ENCODE assay signal across 12 mouse cellular contexts in the genomic region with DNA sequence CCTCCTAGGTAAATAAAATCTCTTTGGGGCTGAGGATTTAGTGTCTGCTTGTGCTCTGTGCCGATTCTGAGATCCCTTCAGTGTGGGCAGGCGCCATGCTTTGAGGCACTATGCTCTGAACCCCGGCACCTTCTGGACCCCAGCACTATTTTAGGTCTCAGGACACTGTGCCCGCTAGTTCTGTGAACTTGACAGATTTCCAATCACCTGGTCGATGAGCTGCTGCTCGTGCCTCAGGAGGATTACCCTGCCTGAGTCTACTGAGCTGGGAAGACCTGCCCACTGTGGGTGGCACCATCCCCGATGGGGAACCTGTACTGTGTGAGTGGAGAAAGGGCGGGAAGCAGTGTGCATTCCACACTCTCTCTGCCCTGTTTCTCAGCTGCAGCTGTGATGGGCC. TPM values are rescaled to one million over a fixed set of nuclear protein-coding genes. Genes with fewer than 3 reads are reported as not detected.
A peak's percentile ranks its signal among the peaks of the same experiment; 100 is the strongest.
DNase-seq lines count a peak whose midpoint lies in the region; ATAC-seq and TF ChIP-seq lines count a peak whose summit lies in the region.
"Had no signal": no experiment of that assay in that cellular context is flagged by ENCODE, and none has a peak within 500 bp of the region (broad histone marks: within the 10 kb centered on the region; RNA-seq: fewer than 3 reads in every experiment).

No protein-coding gene starts in this region.

- H3K27me3 ChIP-seq in intestine, embryonic 14.5 days (replicated peaks; ENCODE audit: control insufficient read depth, insufficient read depth, low read length): no peaks in the 10 kb centered on the region
- no peaks in the 10 kb centered on the region for H3K27me3 ChIP-seq in intestine, postnatal 0 days (replicated peaks; ENCODE audit: control insufficient read depth, insufficient read depth, low read length)
- H3K27me3 ChIP-seq in midbrain, embryonic 13.5 days: no peaks in the 10 kb centered on the region
- no peaks in the 10 kb centered on the region for H3K27me3 ChIP-seq in midbrain, embryonic 10.5 days (ENCODE audit: low read depth, poor library complexity, severe bottlenecking)
- no peaks in the 10 kb centered on the region for H3K27me3 ChIP-seq in hindbrain, postnatal 0 days (ENCODE audit: insufficient read depth, low read length)
- H3K27me3 ChIP-seq in stomach, embryonic 15.5 days (replicated peaks): no peaks in the 10 kb centered on the region
- H3K27me3 ChIP-seq: heart, embryonic 13.5 days had no signal

- intact Hi-C loops in left cerebral cortex, postnatal 14 days (cut with DNase I): loop anchor here (5.0 kb wide), 1 partner anchor 48 kb away; no protein-coding TSS in a partner anchor

- 72% methylated on average over 8 of the region's 8 CpGs for WGBS in intestine, embryonic 14.5 days
- WGBS in intestine, postnatal 0 days: 67% methylated on average over 8 of the region's 8 CpGs
- WGBS in midbrain, embryonic 13.5 days: 73% methylated on average over 8 of the region's 8 CpGs
- WGBS in midbrain, embryonic 10.5 days: 81% methylated on average over 8 of the region's 8 CpGs
- WGBS in hindbrain, postnatal 0 days: 77% methylated on average over 8 of the region's 8 CpGs
- WGBS in stomach, embryonic 15.5 days: 60% methylated on average over 8 of the region's 8 CpGs

- no peak for ATAC-seq in intestine, embryonic 14.5 days (replicated peaks; ENCODE audit: low FRiP score, low TSS enrichment, low read depth)
- ATAC-seq in intestine, postnatal 0 days: no peak
- no peak for ATAC-seq in midbrain, embryonic 13.5 days
- no peak for ATAC-seq in hindbrain, postnatal 0 days
- no peak for ATAC-seq in stomach, embryonic 15.5 days (ENCODE audit: insufficient read depth, low FRiP score, low read depth)

- peaks cover 32% of the 10 kb centered on the region for H3K4me1 ChIP-seq in intestine, embryonic 14.5 days (replicated peaks; ENCODE audit: control insufficient read depth, insufficient read depth, low read length)
- peaks cover 7% of the 10 kb centered on the region; the same call in 1 of the 2 replicates for H3K4me1 ChIP-seq in intestine, postnatal 0 days (replicated peaks; ENCODE audit: control insufficient read depth, insufficient read depth, low read length)
- H3K4me1 ChIP-seq in midbrain, embryonic 13.5 days (replicated peaks): peaks cover 37% of the 10 kb centered on the region
- H3K4me1 ChIP-seq in midbrain, embryonic 10.5 days: peaks cover 54% of the 10 kb centered on the region
- 0 out of 2 replicates have a peak, but pooled peaks cover 4% of the 10 kb centered on the region for H3K4me1 ChIP-seq in hindbrain, postnatal 0 days (ENCODE audit: insufficient read depth, low read length)
- H3K4me1 ChIP-seq in stomach, embryonic 15.5 days: peaks cover 28% of the 10 kb centered on the region

- H3K9ac ChIP-seq in intestine, embryonic 14.5 days (ENCODE audit: low read length): no peak overlapping the region
- H3K9ac ChIP-seq in intestine, postnatal 0 days (ENCODE audit: low read depth, low read length): no peak overlapping the region
- H3K9ac ChIP-seq in midbrain, embryonic 13.5 days (replicated peaks): no peak overlapping the region
- H3K9ac ChIP-seq in hindbrain, postnatal 0 days (replicated peaks; ENCODE audit: low read length): no peak overlapping the region
- H3K9ac ChIP-seq in stomach, embryonic 15.5 days: no peak overlapping the region

- H3K4me3 ChIP-seq in intestine, embryonic 14.5 days (ENCODE audit: low read depth, low read length): no peak overlapping the region
- H3K4me3 ChIP-seq in intestine, postnatal 0 days (ENCODE audit: low read depth, low read length): no peak overlapping the region
- no peak overlapping the region for H3K4me3 ChIP-seq in midbrain, embryonic 13.5 days (replicated peaks)
- H3K4me3 ChIP-seq in midbrain, embryonic 10.5 days: no peak overlapping the region
- H3K4me3 ChIP-seq in hindbrain, postnatal 0 days (ENCODE audit: low read length): no peak overlapping the region
- no peak overlapping the region for H3K4me3 ChIP-seq in stomach, embryonic 15.5 days (replicated peaks)
- H3K4me3 ChIP-seq: heart, embryonic 13.5 days had no signal

- H3K4me2 ChIP-seq in intestine, embryonic 14.5 days (ENCODE audit: low read length): no peak overlapping the region; the same call in 1 of the 2 replicates
- no peak overlapping the region for H3K4me2 ChIP-seq in intestine, postnatal 0 days (replicated peaks; ENCODE audit: low read depth)
- no peak overlapping the region for H3K4me2 ChIP-seq in midbrain, embryonic 13.5 days (replicated peaks)
- no peak overlapping the region for H3K4me2 ChIP-seq in hindbrain, postnatal 0 days (ENCODE audit: low read depth, low read length)
- H3K4me2 ChIP-seq in stomach, embryonic 15.5 days: no peak overlapping the region
- H3K4me2 ChIP-seq: heart, embryonic 13.5 days had no signal

- peak overlapping the region; percentile 99; the same call in 1 of the 2 replicates for H3K27ac ChIP-seq in intestine, embryonic 14.5 days (ENCODE audit: low read depth)
- H3K27ac ChIP-seq in intestine, postnatal 0 days (ENCODE audit: low read depth, low read length): no peak overlapping the region
- peak overlapping the region; percentile 99; the same call in 1 of the 2 replicates for H3K27ac ChIP-seq in midbrain, embryonic 13.5 days
- H3K27ac ChIP-seq in midbrain, embryonic 10.5 days (replicated peaks): no peak overlapping the region; the same call in 1 of the 2 replicates
- H3K27ac ChIP-seq in hindbrain, postnatal 0 days: peak overlapping the region; percentile 99; the same call in 1 of the 2 replicates
- H3K27ac ChIP-seq in stomach, embryonic 15.5 days: peak overlapping the region; percentile 99

- no peak for TF ChIP-seq CTCF in intestine, postnatal 0 days (IDR thresholded peaks at IDR 0.05; ENCODE audit: low read depth)
- no peak for TF ChIP-seq CTCF in hindbrain, postnatal 0 days (IDR thresholded peaks at IDR 0.05; ENCODE audit: low read depth)

- H3K36me3 ChIP-seq in intestine, embryonic 14.5 days (ENCODE audit: control insufficient read depth, insufficient read depth, low read length): no peaks in the 10 kb centered on the region
- 0 out of 2 replicates have a peak, but pooled peaks cover 9% of the 10 kb centered on the region for H3K36me3 ChIP-seq in intestine, postnatal 0 days (ENCODE audit: control insufficient read depth, insufficient read depth)
- 0 out of 2 replicates have a peak, but pooled peaks cover 1% of the 10 kb centered on the region for H3K36me3 ChIP-seq in midbrain, embryonic 13.5 days
- H3K36me3 ChIP-seq in midbrain, embryonic 10.5 days: peaks cover 3% of the 10 kb centered on the region
- no peaks in the 10 kb centered on the region for H3K36me3 ChIP-seq in hindbrain, postnatal 0 days (ENCODE audit: insufficient read depth, low read length)
- peaks cover 4% of the 10 kb centered on the region; the same call in 1 of the 2 replicates for H3K36me3 ChIP-seq in stomach, embryonic 15.5 days

- no peaks in the 10 kb centered on the region for H3K9me3 ChIP-seq in intestine, embryonic 14.5 days (ENCODE audit: control insufficient read depth, low read length)
- H3K9me3 ChIP-seq in intestine, postnatal 0 days (ENCODE audit: control insufficient read depth): no peaks in the 10 kb centered on the region
- no peaks in the 10 kb centered on the region for H3K9me3 ChIP-seq in midbrain, embryonic 13.5 days
- no peaks in the 10 kb centered on the region for H3K9me3 ChIP-seq in midbrain, embryonic 10.5 days (replicated peaks)
- no peaks in the 10 kb centered on the region for H3K9me3 ChIP-seq in hindbrain, postnatal 0 days (ENCODE audit: low read length)
- no peaks in the 10 kb centered on the region for H3K9me3 ChIP-seq in stomach, embryonic 15.5 days
- H3K9me3 ChIP-seq: heart, embryonic 13.5 days had no signal

- no peak for DNase-seq in intestine, embryonic 14.5 days (ENCODE audit: low spot score)
- no peak for DNase-seq in midbrain, embryonic 10.5 days (ENCODE audit: low spot score)
- no peak for DNase-seq in hindbrain, postnatal 0 days (ENCODE audit: low spot score)
- DNase-seq in ovary, adult 18-20 months (ENCODE audit: low spot score): no peak
- DNase-seq in left cerebral cortex, postnatal 14 days (ENCODE audit: low spot score in 2 of 2): no peak
- DNase-seq: adrenal gland, adult 8-10 months; thymus, adult 2 months had no signal

RNA-seq across cellular contexts. Expression of gene Gga1, which starts 2.0 kb away (rescaled TPM):
- polyA plus RNA-seq in intestine, embryonic 14.5 days (2014; fragmentation: Nextera tagmentation; extraction: Ambion mirVana): 38.1 and 44.4 TPM in 2 replicates
- polyA plus RNA-seq in intestine, postnatal 0 days (2015; fragmentation: Nextera tagmentation; extraction: Ambion mirVana): 40.1 TPM in 2 replicates
- polyA plus RNA-seq in midbrain, embryonic 13.5 days (2015; fragmentation: Nextera tagmentation; extraction: Ambion mirVana): 47.8 and 49.2 TPM in 2 replicates
- polyA plus RNA-seq in midbrain, embryonic 10.5 days (2016; fragmentation: Nextera tagmentation; extraction: Ambion mirVana): 47.1 and 52.8 TPM in 2 replicates
- 40.0 and 47.1 TPM in 2 replicates for total RNA-seq in hindbrain, postnatal 0 days (2014; rRNA removed)
- 40.1 and 41.2 TPM in 2 replicates for polyA plus RNA-seq in hindbrain, postnatal 0 days (2015; fragmentation: Nextera tagmentation; extraction: Ambion mirVana)
- 47.1 TPM in 2 replicates for polyA plus RNA-seq in stomach, embryonic 15.5 days (2015; fragmentation: Nextera tagmentation; extraction: Ambion mirVana)
- 10 to 100 TPM; 53.7 to 56.3 TPM for total RNA-seq in left cerebral cortex, postnatal 14 days (2021)

RNA-seq across cellular contexts. Expression of gene Lgals2, which starts 19.7 kb away (rescaled TPM):
- polyA plus RNA-seq in intestine, embryonic 14.5 days (2014; fragmentation: Nextera tagmentation; extraction: Ambion mirVana): 776 and 848 TPM in 2 replicates
- polyA plus RNA-seq in intestine, postnatal 0 days (2015; fragmentation: Nextera tagmentation; extraction: Ambion mirVana): 787 and 833 TPM in 2 replicates
- polyA plus RNA-seq in midbrain, embryonic 13.5 days (2015; fragmentation: Nextera tagmentation; extraction: Ambion mirVana): 1.1 TPM in 1 of 2 replicates, not detected in the other
- not detected in 2 replicates for polyA plus RNA-seq in midbrain, embryonic 10.5 days (2016; fragmentation: Nextera tagmentation; extraction: Ambion mirVana)
- not detected in 2 replicates for total RNA-seq in hindbrain, postnatal 0 days (2014; rRNA removed)
- not detected in 2 replicates for polyA plus RNA-seq in hindbrain, postnatal 0 days (2015; fragmentation: Nextera tagmentation; extraction: Ambion mirVana)
- polyA plus RNA-seq in stomach, embryonic 15.5 days (2015; fragmentation: Nextera tagmentation; extraction: Ambion mirVana): 210 and 299 TPM in 2 replicates
- total RNA-seq in left cerebral cortex, postnatal 14 days (2021): not detected
- total RNA-seq: adrenal gland, adult 8-10 months; left cerebral cortex, adult 8-10 months had no signal
- polyA plus RNA-seq: heart, embryonic 13.5 days had no signal

RNA-seq across cellular contexts. Expression of gene Gm49510, which starts 24.5 kb away (rescaled TPM):
- polyA plus RNA-seq in intestine, embryonic 14.5 days (2014; fragmentation: Nextera tagmentation; extraction: Ambion mirVana): 0.62 and 0.86 TPM in 2 replicates
- 0.21 TPM in 1 of 2 replicates, not detected in the other for polyA plus RNA-seq in intestine, postnatal 0 days (2015; fragmentation: Nextera tagmentation; extraction: Ambion mirVana)
- polyA plus RNA-seq in midbrain, embryonic 13.5 days (2015; fragmentation: Nextera tagmentation; extraction: Ambion mirVana): 0.12 TPM in 1 of 2 replicates, not detected in the other
- polyA plus RNA-seq in midbrain, embryonic 10.5 days (2016; fragmentation: Nextera tagmentation; extraction: Ambion mirVana): 0.12 TPM in 1 of 2 replicates, not detected in the other
- total RNA-seq in hindbrain, postnatal 0 days (2014; rRNA removed): 0.72 TPM in 1 of 2 replicates, not detected in the other
- polyA plus RNA-seq in hindbrain, postnatal 0 days (2015; fragmentation: Nextera tagmentation; extraction: Ambion mirVana): not detected in 2 replicates
- polyA plus RNA-seq in stomach, embryonic 15.5 days (2015; fragmentation: Nextera tagmentation; extraction: Ambion mirVana): 0.42 and 0.52 TPM in 2 replicates
- under 1 TPM in 1 of 2 experiments, not detected in 1; 0.23 TPM for total RNA-seq in left cerebral cortex, postnatal 14 days (2021)

RNA-seq across cellular contexts. Expression of gene Sh3bp1, which starts 24.6 kb away (rescaled TPM):
- polyA plus RNA-seq in intestine, embryonic 14.5 days (2014; fragmentation: Nextera tagmentation; extraction: Ambion mirVana): 30.2 and 35.5 TPM in 2 replicates
- polyA plus RNA-seq in intestine, postnatal 0 days (2015; fragmentation: Nextera tagmentation; extraction: Ambion mirVana): 7.2 and 7.6 TPM in 2 replicates
- 2.5 and 4.9 TPM in 2 replicates for polyA plus RNA-seq in midbrain, embryonic 13.5 days (2015; fragmentation: Nextera tagmentation; extraction: Ambion mirVana)
- 16.5 and 18.7 TPM in 2 replicates for polyA plus RNA-seq in midbrain, embryonic 10.5 days (2016; fragmentation: Nextera tagmentation; extraction: Ambion mirVana)
- total RNA-seq in hindbrain, postnatal 0 days (2014; rRNA removed): 2.4 and 6.2 TPM in 2 replicates
- polyA plus RNA-seq in hindbrain, postnatal 0 days (2015; fragmentation: Nextera tagmentation; extraction: Ambion mirVana): 4.4 and 5.5 TPM in 2 replicates
- 34.8 and 36.9 TPM in 2 replicates for polyA plus RNA-seq in stomach, embryonic 15.5 days (2015; fragmentation: Nextera tagmentation; extraction: Ambion mirVana)
- 10 to 100 TPM; 13.4 TPM for total RNA-seq in left cerebral cortex, postnatal 14 days (2021)

RNA-seq across cellular contexts. Expression of gene Cdc42ep1, which starts 32.6 kb away (rescaled TPM):
- 44.9 and 45.7 TPM in 2 replicates for polyA plus RNA-seq in intestine, embryonic 14.5 days (2014; fragmentation: Nextera tagmentation; extraction: Ambion mirVana)
- 16.8 and 17.0 TPM in 2 replicates for polyA plus RNA-seq in intestine, postnatal 0 days (2015; fragmentation: Nextera tagmentation; extraction: Ambion mirVana)
- polyA plus RNA-seq in midbrain, embryonic 13.5 days (2015; fragmentation: Nextera tagmentation; extraction: Ambion mirVana): 7.0 and 8.5 TPM in 2 replicates
- polyA plus RNA-seq in midbrain, embryonic 10.5 days (2016; fragmentation: Nextera tagmentation; extraction: Ambion mirVana): 12.9 and 14.3 TPM in 2 replicates
- 20.6 and 22.5 TPM in 2 replicates for total RNA-seq in hindbrain, postnatal 0 days (2014; rRNA removed)
- 18.1 TPM in 2 replicates for polyA plus RNA-seq in hindbrain, postnatal 0 days (2015; fragmentation: Nextera tagmentation; extraction: Ambion mirVana)
- polyA plus RNA-seq in stomach, embryonic 15.5 days (2015; fragmentation: Nextera tagmentation; extraction: Ambion mirVana): 54.1 and 62.1 TPM in 2 replicates
- total RNA-seq in left cerebral cortex, postnatal 14 days (2021): 10 to 100 TPM in 1 of 2 experiments, 1 to 10 TPM in 1; 6.5 to 11.0 TPM

Comparison
In these comparisons a context has a peak if more than half of its experiments do, and no peak if none do; other contexts are left out.
1. H3K27ac ChIP-seq: peak in intestine, embryonic 14.5 days (single experiment), midbrain, embryonic 13.5 days (single experiment), hindbrain, postnatal 0 days (single experiment) and stomach, embryonic 15.5 days (single experiment); none in intestine, postnatal 0 days (single experiment) and midbrain, embryonic 10.5 days (single experiment).
2. RNA of gene Lgals2, which starts 19.7 kb away (polyA plus RNA-seq): 776 to 848 TPM in intestine, embryonic 14.5 days, 787 to 833 TPM in intestine, postnatal 0 days and 210 to 299 TPM in stomach, embryonic 15.5 days; not detected in hindbrain, postnatal 0 days, not detected in midbrain, embryonic 10.5 days and 1.1 TPM in midbrain, embryonic 13.5 days; every median in the first group is over 100 times any median in the second.